Mouse (Mus musculus): ENCODE measurements around the gene Gm44503. TPM values are rescaled to one million over a fixed set of nuclear protein-coding genes. Genes with fewer than 3 reads are reported as not detected.

The Gm44503 gene
- polyA plus RNA-seq, 1 experiment from 2014 or later, result not detected

DNA sequence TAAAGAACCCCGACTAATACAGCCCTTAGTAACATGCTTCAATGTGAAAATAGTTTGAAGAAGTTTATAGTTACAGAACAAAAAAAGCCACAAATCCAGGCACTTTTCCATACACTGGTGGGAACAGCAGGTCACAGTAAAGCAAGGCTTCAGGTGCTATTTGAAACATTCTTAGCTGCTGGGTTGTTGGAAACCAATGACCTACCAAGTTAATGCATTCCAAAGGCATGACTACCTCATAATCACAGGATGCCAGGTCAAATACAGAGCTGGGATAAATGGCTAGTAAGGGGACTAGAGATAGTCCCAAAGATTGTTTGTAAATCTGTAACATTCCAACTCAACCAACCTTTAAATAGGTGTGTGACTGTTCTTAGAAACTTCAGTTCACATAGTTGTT lies 16.6 kb downstream of the Gm44503 start:
- Histone ChIP-seq H3K27ac (replicated peaks) (no peak overlapping the region), H3K9ac (no peak overlapping the region), H3K9me3 (no peaks in the 10 kb centered on the region), H3K36me3 (no peaks in the 10 kb centered on the region), H3K4me1 (replicated peaks) (no peaks in the 10 kb centered on the region), H3K4me2 (no peak overlapping the region), H3K27me3 (no peaks in the 10 kb centered on the region), H3K4me3 (no peak overlapping the region)
- no peak for ATAC-seq (ENCODE audit: low FRiP score, low read depth)
- WGBS, result 98% methylated on average over 1 of the region's 1 CpGs

GRCm38 (mm10) chr9:72983066-72983465 lies 24.4 kb downstream of the Gm44503 start:
- H3K27me3 ChIP-seq, result no peaks in the 10 kb centered on the region
- no peak overlapping the region for H3K4me2 ChIP-seq
- H3K4me1 ChIP-seq (replicated peaks), result peaks cover 23% of the 10 kb centered on the region
- no peak overlapping the region for H3K27ac ChIP-seq (replicated peaks)
- H3K4me3 ChIP-seq, result no peak overlapping the region
- H3K9me3 ChIP-seq, result no peaks in the 10 kb centered on the region
- no peak for ATAC-seq (ENCODE audit: low FRiP score, low read depth)
- 76% methylated on average over 2 of the region's 2 CpGs for WGBS
- H3K9ac ChIP-seq, result no peak overlapping the region
- no peaks in the 10 kb centered on the region for H3K36me3 ChIP-seq

GRCm38 (mm10) chr9:72985250-72986220 lies 26.9 kb downstream of the Gm44503 start, which contains the start of the genes Ccpg1os and Ccpg1:
Ccpg1os (minus strand) TSS chr9:72985382.
Ccpg1 (plus strand) TSS chr9:72985429.
- peak within 1 kb of the TSS; percentile 82 for H3K4me3 ChIP-seq
- H3K4me1 ChIP-seq (replicated peaks), result peaks cover 23% of the 10 kb centered on the region
- H3K27ac ChIP-seq (replicated peaks), result peak within 1 kb of the TSS; percentile 90
- ATAC-seq (ENCODE audit: low FRiP score, low read depth), result peak; percentile 99
- H3K36me3 ChIP-seq, result no peaks in the 10 kb centered on the region
- no peaks in the 10 kb centered on the region for H3K9me3 ChIP-seq
- under 1% methylated on average over 82 of the region's 88 CpGs for WGBS
- peak within 1 kb of the TSS; percentile 83 for H3K9ac ChIP-seq
- no peaks in the 10 kb centered on the region for H3K27me3 ChIP-seq
- peak within 1 kb of the TSS; percentile 81 for H3K4me2 ChIP-seq

DNA sequence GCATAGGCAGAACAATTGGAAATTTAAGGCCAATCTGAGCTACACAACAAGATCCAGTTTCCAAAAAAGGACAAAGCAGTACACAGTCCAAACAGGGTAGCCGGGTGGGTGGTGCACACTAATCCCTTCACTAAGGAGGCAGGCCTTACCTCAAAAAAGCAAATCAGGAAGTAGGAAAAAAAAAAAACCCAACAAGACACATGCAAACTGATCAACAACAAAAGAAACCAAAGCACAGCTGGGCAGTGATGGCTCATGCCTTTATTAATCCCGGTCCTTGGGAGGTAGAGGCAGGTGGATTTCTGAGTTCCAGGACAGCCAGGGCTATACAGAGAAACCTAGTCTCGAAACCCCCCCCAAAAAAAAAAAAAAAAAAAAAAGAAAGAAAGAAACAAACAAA lies 29.1 kb downstream of the Gm44503 start:
- no peak overlapping the region for H3K27ac ChIP-seq (replicated peaks)
- no peak for ATAC-seq (ENCODE audit: low FRiP score, low read depth)

DNA sequence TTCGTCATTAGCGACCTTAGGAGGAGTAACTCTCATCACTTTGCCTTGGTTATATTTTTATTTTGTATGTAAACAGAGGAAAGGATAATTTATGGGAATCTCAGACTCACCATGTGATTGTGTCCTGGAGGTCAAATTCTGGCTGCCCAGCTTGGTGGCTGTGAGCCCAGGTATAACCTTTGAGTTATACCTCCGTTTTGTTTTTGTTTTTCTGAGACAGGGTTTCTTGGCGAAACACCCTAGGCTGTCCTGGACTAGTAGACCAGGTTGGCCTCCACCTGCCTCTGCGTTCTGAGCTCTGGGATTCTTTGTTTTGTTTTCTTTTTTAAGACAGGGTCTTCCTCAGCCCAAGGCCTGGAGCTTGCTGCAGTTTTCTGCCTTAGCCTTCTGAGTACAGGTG lies 30.1 kb downstream of the Gm44503 start:
- Histone ChIP-seq H3K4me2 (no peak overlapping the region), H3K9me3 (no peaks in the 10 kb centered on the region), H3K27me3 (no peaks in the 10 kb centered on the region), H3K4me3 (no peak overlapping the region), H3K36me3 (no peaks in the 10 kb centered on the region), H3K4me1 (replicated peaks) (peaks cover 23% of the 10 kb centered on the region), H3K9ac (no peak overlapping the region), H3K27ac (replicated peaks) (no peak overlapping the region)
- ATAC-seq (ENCODE audit: low FRiP score, low read depth), result no peak
- WGBS, result 90% methylated on average over 5 of the region's 5 CpGs

More for the DNA sequence above, 29.1 kb downstream of the Gm44503 start:
- H3K4me3 ChIP-seq, result no peak overlapping the region
- H3K9ac ChIP-seq, result no peak overlapping the region
- H3K36me3 ChIP-seq, result no peaks in the 10 kb centered on the region
- H3K4me1 ChIP-seq (replicated peaks), result peaks cover 23% of the 10 kb centered on the region
- no peak overlapping the region for H3K4me2 ChIP-seq
- 73% methylated on average over 3 of the region's 3 CpGs for WGBS
- no peaks in the 10 kb centered on the region for H3K9me3 ChIP-seq
- H3K27me3 ChIP-seq, result no peaks in the 10 kb centered on the region

DNA sequence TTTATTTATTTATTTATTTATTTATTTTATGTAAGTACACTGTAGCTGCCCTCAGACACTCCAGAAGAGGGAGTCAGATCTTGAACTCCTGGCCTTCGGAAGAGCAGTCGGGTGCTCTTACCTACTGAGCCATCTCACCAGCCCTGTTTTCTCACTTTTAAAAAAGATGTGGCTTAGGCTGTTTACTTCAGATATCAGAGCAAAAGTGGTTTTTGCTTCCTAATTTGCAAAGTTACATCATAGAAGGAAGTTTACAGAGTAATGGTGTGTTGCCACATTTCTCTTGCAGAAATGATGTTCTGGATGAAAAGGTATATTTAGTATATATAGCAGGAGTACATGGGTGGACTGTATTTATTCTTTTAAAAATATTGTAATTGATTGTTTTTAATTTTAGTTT lies 32.8 kb downstream of the Gm44503 start:
- Histone ChIP-seq H3K4me2 (no peak overlapping the region), H3K4me1 (replicated peaks) (peaks cover 10% of the 10 kb centered on the region), H3K9me3 (no peaks in the 10 kb centered on the region), H3K27ac (replicated peaks) (no peak overlapping the region), H3K36me3 (no peaks in the 10 kb centered on the region), H3K9ac (no peak overlapping the region), H3K27me3 (no peaks in the 10 kb centered on the region), H3K4me3 (no peak overlapping the region)
- no peak for ATAC-seq (ENCODE audit: low FRiP score, low read depth)
- 94% methylated on average over 2 of the region's 2 CpGs for WGBS

DNA sequence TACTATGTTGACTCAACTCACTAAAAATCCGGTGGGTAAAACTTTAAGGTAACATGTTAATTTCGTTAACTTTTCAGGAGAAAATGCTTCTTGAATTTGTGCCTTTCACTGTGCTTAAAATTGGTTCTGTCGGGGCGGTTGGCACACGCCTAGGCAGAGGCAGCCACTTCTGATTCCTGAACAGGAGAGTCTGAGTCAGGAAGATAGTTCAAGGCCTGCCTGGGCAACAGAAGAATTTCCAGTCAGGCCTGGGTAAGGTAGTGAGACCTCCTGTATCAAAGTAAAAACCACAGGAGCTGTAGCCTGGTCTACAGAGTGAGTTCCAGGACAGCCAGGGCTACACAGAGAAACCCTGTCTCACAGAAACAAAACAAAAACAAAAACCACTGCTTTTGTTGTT lies 33.9 kb downstream of the Gm44503 start:
- Histone ChIP-seq H3K36me3 (no peaks in the 10 kb centered on the region), H3K4me2 (no peak overlapping the region), H3K9ac (no peak overlapping the region), H3K4me3 (no peak overlapping the region), H3K27ac (replicated peaks) (no peak overlapping the region), H3K27me3 (no peaks in the 10 kb centered on the region), H3K9me3 (no peaks in the 10 kb centered on the region), H3K4me1 (replicated peaks) (no peaks in the 10 kb centered on the region)
- 89% methylated on average over 5 of the region's 5 CpGs for WGBS
- no peak for ATAC-seq (ENCODE audit: low FRiP score, low read depth)

- H3K36me3 ChIP-seq, result 0 out of 2 replicates have a peak, but pooled peaks cover 3% of the 10 kb centered on the region
- H3K27me3 ChIP-seq, result no peaks in the 10 kb centered on the region
- no peaks in the 10 kb centered on the region for H3K4me1 ChIP-seq (replicated peaks)
- H3K4me3 ChIP-seq, result no peak overlapping the region
- no peak overlapping the region for H3K9ac ChIP-seq
- no peak overlapping the region for H3K4me2 ChIP-seq
- no peak for ATAC-seq (ENCODE audit: low FRiP score, low read depth)
- H3K27ac ChIP-seq (replicated peaks), result no peak overlapping the region
- H3K9me3 ChIP-seq, result no peaks in the 10 kb centered on the region
Measured at GRCm38 (mm10) chr9:72996167-72996566, 37.5 kb downstream of the Gm44503 start.

GRCm38 (mm10) chr9:72996806-72997205 lies 38.2 kb downstream of the Gm44503 start:
- Histone ChIP-seq H3K36me3 (0 out of 2 replicates have a peak, but pooled peaks cover 3% of the 10 kb centered on the region), H3K9ac (no peak overlapping the region), H3K4me2 (no peak overlapping the region), H3K27ac (replicated peaks) (no peak overlapping the region), H3K4me1 (replicated peaks) (no peaks in the 10 kb centered on the region), H3K4me3 (no peak overlapping the region), H3K27me3 (no peaks in the 10 kb centered on the region), H3K9me3 (no peaks in the 10 kb centered on the region)
- ATAC-seq (ENCODE audit: low FRiP score, low read depth), result no peak
- WGBS, result 59% methylated on average over 7 of the region's 7 CpGs

DNA sequence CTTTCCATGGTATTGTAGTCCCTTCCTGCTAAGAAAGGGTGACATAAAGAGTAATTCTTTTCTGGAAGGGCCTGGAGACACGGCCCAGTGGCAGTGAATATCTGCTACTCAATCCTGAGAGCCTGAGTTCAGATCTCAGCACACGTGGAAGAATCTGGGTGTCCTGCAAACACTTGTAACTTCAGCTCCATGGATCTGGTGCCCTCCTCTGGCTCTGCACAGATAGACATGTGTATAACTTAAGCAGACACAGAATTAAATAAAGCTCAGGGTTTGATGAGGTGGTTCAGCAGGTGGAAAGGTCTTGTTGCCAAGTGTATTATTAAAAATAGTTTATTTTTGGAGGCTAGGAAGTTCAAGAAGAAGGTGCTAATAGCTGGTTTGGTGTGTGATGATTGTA lies 41.8 kb downstream of the Gm44503 start:
- Histone ChIP-seq H3K27ac (replicated peaks) (no peak overlapping the region), H3K27me3 (no peaks in the 10 kb centered on the region), H3K9ac (no peak overlapping the region), H3K4me3 (no peak overlapping the region), H3K4me2 (no peak overlapping the region), H3K9me3 (no peaks in the 10 kb centered on the region), H3K36me3 (peaks cover 10% of the 10 kb centered on the region), H3K4me1 (replicated peaks) (no peaks in the 10 kb centered on the region)
- no peak for ATAC-seq (ENCODE audit: low FRiP score, low read depth)
- 79% methylated on average over 2 of the region's 2 CpGs for WGBS

DNA sequence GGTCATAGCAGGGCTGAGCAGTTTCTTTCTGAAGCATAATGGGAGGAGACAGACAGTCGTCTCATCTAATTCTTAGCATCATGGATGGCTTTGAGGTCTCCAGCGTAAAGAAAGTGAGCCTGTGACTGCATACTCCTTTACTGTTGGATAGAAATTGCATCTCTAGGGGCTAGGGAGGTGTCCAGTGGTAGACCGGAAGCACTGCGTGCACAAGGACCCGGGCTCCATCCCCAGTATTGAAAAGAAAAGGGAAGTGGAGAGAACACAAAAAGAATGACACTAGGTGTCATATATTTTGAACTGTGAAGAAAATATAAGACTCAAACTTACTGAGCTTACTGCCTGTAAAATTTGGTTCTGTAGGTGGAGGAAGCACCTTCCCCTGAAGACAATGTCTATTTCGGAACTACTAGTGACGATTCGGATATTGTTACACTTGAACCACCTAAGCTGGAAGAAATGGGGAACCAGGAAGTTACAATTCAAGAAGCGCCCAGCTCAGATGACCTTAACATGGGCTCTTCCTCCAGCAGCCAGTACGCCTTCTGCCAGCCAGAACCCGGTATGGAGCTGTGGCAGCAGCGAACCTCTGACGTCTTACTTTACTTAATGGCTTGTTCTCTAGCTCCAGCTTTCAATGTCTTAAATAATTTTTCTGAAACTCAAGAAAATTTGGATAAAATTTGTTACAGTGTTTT lies 42.8 kb downstream of the Gm44503 start:
- no peaks in the 10 kb centered on the region for H3K27me3 ChIP-seq
- no peak overlapping the region for H3K9ac ChIP-seq
- H3K9me3 ChIP-seq, result no peaks in the 10 kb centered on the region
- H3K4me2 ChIP-seq, result no peak overlapping the region
- H3K27ac ChIP-seq (replicated peaks), result no peak overlapping the region
- WGBS, result 91% methylated on average over 13 of the region's 13 CpGs
- no peak for ATAC-seq (ENCODE audit: low FRiP score, low read depth)
- no peak overlapping the region for H3K4me3 ChIP-seq
- H3K36me3 ChIP-seq, result peaks cover 18% of the 10 kb centered on the region
- H3K4me1 ChIP-seq (replicated peaks), result no peaks in the 10 kb centered on the region

DNA sequence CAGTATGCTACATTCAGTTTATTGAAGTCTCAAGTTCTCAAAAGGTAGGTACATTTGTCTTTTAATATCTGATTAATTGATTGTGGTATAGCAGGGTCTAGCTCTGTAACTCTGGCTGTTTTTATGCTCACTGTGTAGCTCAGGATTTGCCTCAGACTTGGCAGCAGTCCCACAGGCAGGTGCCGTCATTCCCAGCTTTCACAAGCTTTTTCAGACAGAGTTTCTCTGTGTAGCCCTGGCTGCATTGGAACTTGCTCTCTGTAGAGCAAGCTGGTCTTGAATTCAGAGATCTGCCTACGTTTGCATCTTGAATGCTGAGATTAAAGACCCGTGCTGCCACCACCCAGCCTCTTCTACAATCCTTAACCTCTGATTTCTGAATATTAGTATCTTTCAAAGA lies 43.5 kb downstream of the Gm44503 start:
- peaks cover 22% of the 10 kb centered on the region for H3K36me3 ChIP-seq
- no peaks in the 10 kb centered on the region for H3K9me3 ChIP-seq
- H3K4me3 ChIP-seq, result no peak overlapping the region
- no peak overlapping the region for H3K27ac ChIP-seq (replicated peaks)
- H3K4me2 ChIP-seq, result no peak overlapping the region
- H3K4me1 ChIP-seq (replicated peaks), result no peaks in the 10 kb centered on the region
- no peak overlapping the region for H3K9ac ChIP-seq
- H3K27me3 ChIP-seq, result no peaks in the 10 kb centered on the region
- WGBS, result 76% methylated on average over 3 of the region's 3 CpGs
- ATAC-seq (ENCODE audit: low FRiP score, low read depth), result no peak

All from hindbrain, embryonic 15.5 days (tissue).